Mouse (Mus musculus) stomach, postnatal 0 days (tissue): ENCODE results near the gene Xrcc6.

ENCODE experiments used
- CTCF ChIP-seq: IDR thresholded peaks from 2 replicates; pipeline ENCODE4 v1.5.1; 2016; ENCODE audit warnings: antibody characterized with exemption, low read depth, mild to moderate bottlenecking, moderate library complexity
- EP300 ChIP-seq: optimal IDR thresholded peaks from 2 replicates; pipeline ENCODE3; 2016; ENCODE audit warnings: antibody characterized with exemption

DNA sequence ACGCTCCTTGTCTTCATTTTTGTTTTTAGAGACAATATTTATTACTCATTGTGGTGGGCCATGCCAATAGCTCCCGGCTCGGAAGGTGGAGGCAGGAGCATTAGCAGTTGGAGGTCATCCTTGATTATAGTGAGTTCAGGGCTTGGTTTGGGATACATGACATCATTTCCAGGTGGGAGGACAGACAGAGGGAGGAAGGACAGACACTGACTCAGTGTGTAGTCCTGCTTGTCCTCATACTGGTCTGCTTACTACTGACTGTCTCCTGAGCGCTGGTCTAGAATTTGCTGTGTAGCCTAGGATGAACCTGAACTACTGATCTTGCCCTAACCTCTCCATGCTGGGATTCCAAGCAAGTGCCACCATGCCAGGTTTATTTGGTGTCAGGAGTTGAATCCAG, 46.1 kb downstream of the Xrcc6 start, which contains the start of gene Desi1:
- TF ChIP-seq CTCF (no peak), EP300 (no peak)
